Mouse (Mus musculus): ENCODE data around the gene Pop5. TPM values are rescaled to one million over a fixed set of nuclear protein-coding genes. Genes with fewer than 3 reads are reported as not detected.

The Pop5 gene
- total RNA-seq, 2 experiments from 2014 or later, result 95.9 to 111 TPM

DNA sequence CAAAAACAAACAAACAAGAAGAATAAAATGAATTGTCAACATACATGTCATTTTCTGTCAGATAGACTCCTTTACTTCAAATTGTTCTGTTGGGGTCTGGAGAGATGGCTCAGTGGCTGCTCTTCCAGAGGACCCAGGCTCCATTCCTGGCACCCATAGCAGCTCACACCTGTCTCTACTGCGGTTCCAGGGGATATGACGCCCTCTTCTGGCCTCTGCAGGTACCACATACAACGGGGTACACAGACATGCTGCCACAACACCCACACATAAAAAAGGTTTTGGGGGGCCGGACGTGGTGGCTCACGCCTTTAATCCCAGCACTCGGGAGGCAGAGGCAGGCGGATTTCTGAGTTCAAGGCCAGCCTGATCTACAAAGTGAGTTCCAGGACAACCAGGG is 58.5 kb downstream of the Pop5 start:
- DNase-seq (ENCODE audit: low spot score in 2 of 2), result no peak

Other genes with a start within 250 kb of the Pop5 start
- 10 to 100 TPM; 84.8 to 85.4 TPM for gene Sppl3, start 224.7 kb upstream of the Pop5 start, total RNA-seq (2021)
- not detected for gene Gm10401, start 137.5 kb upstream of the Pop5 start, total RNA-seq (2021)
- 1 to 10 TPM; 7.9 to 8.7 TPM for gene Acads, start 116.5 kb upstream of the Pop5 start, total RNA-seq (2021)
- gene Unc119b, start 100.9 kb upstream of the Pop5 start, total RNA-seq (2021), result 10 to 100 TPM; 28.8 to 28.9 TPM
- gene Mlec, start 77.7 kb upstream of the Pop5 start, total RNA-seq (2021), result 10 to 100 TPM; 88.6 to 93.5 TPM
- gene Cabp1, start 41.5 kb upstream of the Pop5 start, total RNA-seq (2021), result 100 to 1,000 TPM; 288 to 320 TPM
- 100 to 1,000 TPM; 247 to 256 TPM for gene Rnf10, start 37.1 kb downstream of the Pop5 start, total RNA-seq (2021)
- gene Coq5, start 43.8 kb downstream of the Pop5 start, total RNA-seq (2021), result 10 to 100 TPM; 42.1 to 43.2 TPM
- 100 to 1,000 TPM; 631 to 705 TPM for gene Dynll1, start 65.2 kb downstream of the Pop5 start, total RNA-seq (2021)
- gene Srsf9, start 91.3 kb downstream of the Pop5 start, total RNA-seq (2021), result 10 to 100 TPM; 62.9 to 72.1 TPM
- 10 to 100 TPM; 18.4 to 20.5 TPM for gene Gatc, start 105.3 kb downstream of the Pop5 start, total RNA-seq (2021)
- gene Triap1, start 105.4 kb downstream of the Pop5 start, total RNA-seq (2021), result 10 to 100 TPM; 26.4 to 27.9 TPM
- gene Cox6a1, start 113.1 kb downstream of the Pop5 start, total RNA-seq (2021), result 100 to 1,000 TPM; 721 to 781 TPM
- 10 to 100 TPM; 48.8 to 49.1 TPM for gene Msi1, start 193.8 kb downstream of the Pop5 start, total RNA-seq (2021)
- gene Pla2g1b, start 230.4 kb downstream of the Pop5 start, total RNA-seq (2021), result not detected
- 10 to 100 TPM; 37.1 to 37.8 TPM for gene Sirt4, start 248.9 kb downstream of the Pop5 start, total RNA-seq (2021)

Measured in left cerebral cortex, adult 18-20 months (tissue).